Mouse (Mus musculus) liver, adult (tissue): ENCODE data around the gene Fancm.

Experiments used
- GATA4 ChIP-seq: IDR thresholded peaks from 2 replicates; pipeline ENCODE4 v1.6.1; 2014; ENCODE audit warnings: mild to moderate bottlenecking, low read length; ENCODE audit not compliant: insufficient replicate concordance

The Fancm gene

GRCm38 (mm10) chr12:65076906-65077305 is 1.5 kb downstream of the Fancm start:
- TF ChIP-seq GATA4 = no peak

GRCm38 (mm10) chr12:65108746-65109145 is 33.3 kb downstream of the Fancm start:
- no peak for TF ChIP-seq GATA4

- TF ChIP-seq GATA4 = no peak
These were observed 36.1 kb downstream of the Fancm start for GRCm38 (mm10) chr12:65111503-65111902.

- no peak for TF ChIP-seq GATA4
These were observed 37.4 kb downstream of the Fancm start for GRCm38 (mm10) chr12:65112811-65113210.

GRCm38 (mm10) chr12:65113925-65114324 is 38.5 kb downstream of the Fancm start:
- no peak for TF ChIP-seq GATA4

GRCm38 (mm10) chr12:65118968-65119367 is 43.6 kb downstream of the Fancm start:
- TF ChIP-seq GATA4 = no peak

- no peak for TF ChIP-seq GATA4
These were observed 44.0 kb downstream of the Fancm start for GRCm38 (mm10) chr12:65119451-65119850.

- TF ChIP-seq GATA4 = peak; percentile 8; the same call in 1 of the 2 replicates
These were observed 96.9 kb downstream of the Fancm start, which contains the start of gene Mis18bp1 for GRCm38 (mm10) chr12:65172021-65172951. Gene Mis18bp1 (minus strand): TSS chr12:65172604.

- no peak for TF ChIP-seq GATA4
These were observed 98.3 kb downstream of the Fancm start for GRCm38 (mm10) chr12:65173736-65174135.
